Mouse (Mus musculus): ENCODE measurements at regions not wholly inside any gene's neighbourhood (a gene's known extent, or its start where the extent isn't known, plus 50 kb on each side); places are given as distances from the start of the nearest gene placed in this dataset.
"Not testable (repeated sequence)": the region's sequence is repeated elsewhere in the genome, so short reads cannot be mapped to it uniquely, and the experiment has no call there.

DNA sequence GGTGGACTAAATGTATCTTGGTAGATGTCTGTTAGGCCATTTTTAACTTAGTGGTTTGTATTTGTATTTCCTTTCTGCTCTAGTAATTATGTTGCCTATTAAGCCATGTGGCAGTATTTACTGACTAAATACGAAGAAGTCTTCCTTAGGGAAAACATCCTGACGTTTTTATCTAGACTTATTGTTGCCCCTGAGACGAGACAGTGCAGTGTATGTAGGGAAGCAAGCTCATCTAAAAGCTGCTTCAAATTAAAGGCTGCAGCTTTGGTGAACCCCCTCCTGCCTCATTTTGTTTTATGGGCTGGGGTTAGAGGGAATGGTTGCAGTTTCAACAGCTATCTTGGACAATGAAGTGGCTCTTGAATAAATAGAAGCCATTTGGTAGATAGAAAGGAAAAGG is 54.6 kb upstream of the C1galt1 start:
- TF ChIP-seq POLR2A (IDR thresholded peaks at IDR 0.05; ENCODE audit: borderline replicate concordance, extremely low read depth, insufficient read depth, insufficient read length, poor library complexity, severe bottlenecking), result no peak
- no peak for TF ChIP-seq CTCF (IDR thresholded peaks at IDR 0.05; ENCODE audit: borderline replicate concordance, extremely low read depth, insufficient read depth, insufficient read length)
- DNase-seq (ENCODE audit: low read depth), result no peak

DNA sequence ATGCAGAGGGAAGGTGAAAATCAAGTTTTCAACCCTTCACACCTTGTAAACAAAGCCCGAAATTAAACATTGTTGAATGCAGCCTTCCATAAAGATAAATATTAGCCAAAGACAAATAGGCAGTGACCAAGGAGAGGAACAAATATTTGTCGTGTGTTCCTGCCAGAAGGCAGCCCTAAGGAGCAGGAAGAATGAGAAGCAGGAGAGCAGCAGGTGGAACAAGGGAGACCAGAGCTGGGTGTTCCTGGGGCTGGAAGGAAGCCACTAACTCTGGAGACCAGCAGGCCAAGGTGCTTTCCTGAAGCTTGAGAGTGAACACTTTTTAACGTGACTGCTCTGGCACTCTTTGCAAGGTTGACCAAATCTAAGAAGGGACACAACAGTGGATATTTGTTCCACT is 55.6 kb upstream of the C1galt1 start:
- no peak for DNase-seq (ENCODE audit: low read depth)

DNA sequence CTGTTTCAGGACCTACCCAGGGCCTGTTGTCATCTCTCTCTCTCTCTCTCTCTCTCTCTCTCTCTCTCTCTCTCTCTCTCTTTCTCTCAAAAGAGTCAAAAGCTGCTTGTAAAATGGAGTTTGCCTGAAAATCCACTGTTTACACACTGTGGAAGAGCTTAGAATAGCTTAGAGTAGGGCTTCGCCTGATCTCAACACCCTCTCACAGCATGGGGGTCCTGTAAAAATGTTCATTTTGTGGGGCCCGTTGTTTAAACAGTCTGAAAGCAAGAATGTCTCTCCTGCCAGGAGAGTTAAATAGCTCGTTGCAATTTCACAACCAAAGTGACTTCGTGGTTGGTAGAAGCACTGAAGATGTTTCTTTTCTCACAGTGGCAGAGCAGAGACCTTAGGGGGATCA is 59.2 kb upstream of the C1galt1 start:
- no peak for DNase-seq (ENCODE audit: low read depth)
- no peak for TF ChIP-seq CTCF (IDR thresholded peaks at IDR 0.05; ENCODE audit: borderline replicate concordance, extremely low read depth, insufficient read depth, insufficient read length)
- no peak for TF ChIP-seq POLR2A (IDR thresholded peaks at IDR 0.05; ENCODE audit: borderline replicate concordance, extremely low read depth, insufficient read depth, insufficient read length, poor library complexity, severe bottlenecking)

More for the DNA sequence above, 55.6 kb upstream of the C1galt1 start:
- no peak for TF ChIP-seq POLR2A (IDR thresholded peaks at IDR 0.05; ENCODE audit: borderline replicate concordance, extremely low read depth, insufficient read depth, insufficient read length, poor library complexity, severe bottlenecking)
- no peak for TF ChIP-seq CTCF (IDR thresholded peaks at IDR 0.05; ENCODE audit: borderline replicate concordance, extremely low read depth, insufficient read depth, insufficient read length)

DNA sequence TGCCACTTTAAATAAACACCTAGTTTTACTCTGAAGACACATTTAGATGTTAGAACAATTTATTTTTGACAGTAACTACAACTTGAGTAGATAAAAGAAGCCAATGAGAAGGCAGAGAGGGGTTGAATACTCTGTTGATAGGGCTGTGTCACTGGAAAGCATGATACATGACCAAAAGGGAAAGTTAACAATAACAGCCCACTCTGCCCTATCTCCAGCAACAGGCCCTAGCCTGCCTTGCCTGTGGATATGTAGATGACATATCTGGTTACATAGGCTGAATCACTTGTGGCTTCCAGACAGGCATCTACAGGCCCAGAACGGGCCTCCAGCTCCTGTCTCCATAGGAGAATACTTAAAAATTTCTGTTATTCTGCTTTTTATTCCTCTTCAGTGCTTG is 61.6 kb upstream of the C1galt1 start:
- TF ChIP-seq CTCF (IDR thresholded peaks at IDR 0.05; ENCODE audit: borderline replicate concordance, extremely low read depth, insufficient read depth, insufficient read length), result no peak
- TF ChIP-seq POLR2A (IDR thresholded peaks at IDR 0.05; ENCODE audit: borderline replicate concordance, extremely low read depth, insufficient read depth, insufficient read length, poor library complexity, severe bottlenecking), result no peak
- DNase-seq (ENCODE audit: low read depth), result no peak

DNA sequence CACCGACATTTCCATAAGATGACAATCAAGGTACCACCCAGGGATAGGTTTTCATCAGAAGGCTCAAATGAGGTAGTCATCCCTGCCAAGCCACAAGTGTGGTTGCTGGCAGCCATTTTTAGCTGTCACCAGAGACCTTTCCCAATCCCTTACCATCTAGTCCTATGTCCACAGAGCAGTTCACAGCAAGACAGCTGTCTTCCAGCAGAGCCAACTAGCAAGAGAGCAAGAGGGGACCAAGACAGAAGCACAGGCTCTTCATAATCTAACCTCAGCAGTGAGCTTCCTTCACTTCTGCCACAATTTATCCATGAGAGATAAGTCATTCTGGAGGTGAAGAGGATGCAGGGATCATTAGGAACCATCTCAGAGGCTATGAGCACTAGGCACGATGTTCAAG is 64.7 kb upstream of the C1galt1 start:
- DNase-seq (ENCODE audit: low read depth), result no peak
- no peak for TF ChIP-seq CTCF (IDR thresholded peaks at IDR 0.05; ENCODE audit: borderline replicate concordance, extremely low read depth, insufficient read depth, insufficient read length)

DNA sequence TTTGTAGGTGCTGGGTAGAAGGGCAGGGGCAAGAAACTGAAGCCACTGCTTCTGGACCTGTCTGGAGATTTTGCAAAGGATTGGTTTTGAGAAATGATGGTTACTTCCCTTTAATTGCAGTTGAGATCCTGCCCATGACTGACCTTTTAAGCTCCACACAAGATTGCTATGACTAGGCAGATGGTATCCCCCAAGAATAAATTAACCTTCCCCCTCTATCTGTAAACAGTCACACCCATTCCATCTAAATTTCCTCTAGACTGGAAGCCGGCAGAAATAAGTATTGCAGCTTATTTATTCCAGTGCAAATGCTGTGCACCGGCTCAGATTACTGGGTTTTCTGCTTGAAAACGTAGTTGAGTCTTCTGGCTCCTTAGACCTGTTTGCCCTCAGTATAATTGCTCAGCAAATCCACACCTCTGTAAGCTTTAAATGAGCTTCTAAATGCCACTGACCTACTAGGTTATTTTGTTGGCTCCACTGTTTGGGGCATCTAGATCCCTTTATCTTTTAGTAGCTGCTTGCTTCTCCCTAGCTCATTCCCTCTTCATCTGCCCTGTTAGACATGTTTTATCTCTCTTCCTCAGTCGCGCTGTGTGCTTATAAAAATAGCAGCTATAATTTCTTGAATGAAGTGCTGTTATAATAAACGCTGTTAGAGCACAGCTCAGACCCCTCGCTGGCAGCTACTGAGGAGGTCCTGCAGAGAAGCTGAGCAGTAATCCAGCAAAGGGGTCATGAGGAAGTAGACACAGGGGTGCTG is 65.8 kb upstream of the C1galt1 start:
- peak; percentile 7 for DNase-seq (ENCODE audit: low read depth)
- TF ChIP-seq CTCF (IDR thresholded peaks at IDR 0.05; ENCODE audit: borderline replicate concordance, extremely low read depth, insufficient read depth, insufficient read length) (no peak), POLR2A (IDR thresholded peaks at IDR 0.05; ENCODE audit: borderline replicate concordance, extremely low read depth, insufficient read depth, insufficient read length, poor library complexity, severe bottlenecking) (no peak)

DNA sequence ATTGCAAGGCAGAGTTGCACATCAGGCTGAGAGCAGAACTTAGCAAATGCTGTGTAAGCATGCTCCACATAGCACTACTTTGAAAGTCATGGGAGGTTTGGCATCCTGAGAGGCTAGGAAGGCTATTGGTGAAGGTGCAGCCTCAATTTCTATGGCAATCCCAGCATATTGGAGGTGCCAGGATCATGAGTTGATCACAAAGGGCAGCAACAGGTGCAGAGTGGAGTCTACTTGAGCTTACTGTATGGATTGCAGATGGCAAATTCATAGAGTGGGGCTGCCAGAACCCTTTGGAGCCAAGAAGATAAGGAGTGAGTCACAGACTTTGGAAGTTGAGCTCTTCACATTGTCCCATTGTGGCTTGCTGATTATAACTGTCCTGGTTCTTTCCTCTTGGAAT is 75.4 kb upstream of the Asns start:
- DNase-seq (ENCODE audit: low read depth), result no peak
- TF ChIP-seq POLR2A (IDR thresholded peaks at IDR 0.05; ENCODE audit: borderline replicate concordance, extremely low read depth, insufficient read depth, insufficient read length, poor library complexity, severe bottlenecking) (no peak), CTCF (IDR thresholded peaks at IDR 0.05; ENCODE audit: borderline replicate concordance, extremely low read depth, insufficient read depth, insufficient read length) (no peak)

DNA sequence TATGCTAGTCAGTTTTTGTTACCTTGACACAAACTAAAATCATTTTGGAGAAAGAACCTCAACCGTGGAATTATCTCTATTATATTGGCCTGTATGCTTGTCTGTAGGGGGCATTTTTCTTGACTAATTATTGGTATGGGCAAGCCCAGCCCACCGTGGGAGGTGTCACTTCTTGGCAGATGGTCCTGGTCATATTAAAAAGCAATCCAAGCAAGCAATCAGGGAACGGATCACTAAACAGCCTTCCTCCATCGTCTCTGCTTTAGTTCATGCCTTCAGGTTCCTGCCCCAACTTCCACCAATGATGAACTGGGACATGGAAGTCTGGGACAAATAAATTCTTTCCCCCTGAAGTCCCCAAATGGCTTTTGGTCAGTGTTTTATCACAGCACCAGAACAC is 74.6 kb upstream of the Asns start:
- TF ChIP-seq CTCF (IDR thresholded peaks at IDR 0.05; ENCODE audit: borderline replicate concordance, extremely low read depth, insufficient read depth, insufficient read length) (no peak), POLR2A (IDR thresholded peaks at IDR 0.05; ENCODE audit: borderline replicate concordance, extremely low read depth, insufficient read depth, insufficient read length, poor library complexity, severe bottlenecking) (no peak)
- no peak for DNase-seq (ENCODE audit: low read depth)

DNA sequence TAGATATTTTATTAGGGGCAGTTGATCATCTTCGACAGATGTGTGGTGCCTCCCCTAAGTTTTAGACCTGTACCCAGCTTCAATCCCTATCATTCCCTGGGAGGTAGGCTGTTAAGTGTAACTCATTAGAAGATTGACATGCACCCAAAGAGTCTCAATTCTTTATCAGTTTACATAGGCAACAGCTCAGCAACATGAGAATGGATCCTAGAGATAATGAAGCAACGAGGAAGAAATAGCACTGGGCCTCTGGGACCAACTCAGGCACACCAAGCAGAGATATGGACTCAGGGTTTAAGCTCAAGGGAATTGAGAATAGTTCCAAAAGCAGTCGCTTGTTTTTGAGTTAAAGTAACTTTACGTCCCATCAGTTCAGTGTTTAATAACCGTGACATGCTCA is 66.3 kb upstream of the Asns start:
- no peak for DNase-seq (ENCODE audit: low read depth)
- no peak for TF ChIP-seq POLR2A (IDR thresholded peaks at IDR 0.05; ENCODE audit: borderline replicate concordance, extremely low read depth, insufficient read depth, insufficient read length, poor library complexity, severe bottlenecking)
- no peak for TF ChIP-seq CTCF (IDR thresholded peaks at IDR 0.05; ENCODE audit: borderline replicate concordance, extremely low read depth, insufficient read depth, insufficient read length)

DNA sequence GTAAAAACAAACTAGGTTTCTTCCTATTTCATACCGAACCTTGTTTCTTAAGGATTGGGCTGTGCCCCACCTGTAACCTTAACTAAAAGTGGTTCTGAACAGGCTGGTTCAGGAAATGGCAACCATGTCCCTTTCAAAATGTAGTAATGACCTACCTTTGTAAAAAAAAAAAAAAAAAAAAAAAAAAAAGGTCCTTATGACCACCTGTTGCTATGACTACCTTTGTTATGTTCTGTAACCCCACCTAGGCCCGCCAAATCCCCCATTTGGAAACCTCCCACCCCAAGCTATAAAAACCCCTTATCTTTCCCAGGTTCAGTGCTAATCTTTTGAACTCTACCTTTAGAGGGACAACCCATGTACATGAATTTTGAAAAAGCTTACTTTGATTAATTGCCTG is 60.8 kb upstream of the Asns start:
- no peak for DNase-seq (ENCODE audit: low read depth)
- no peak for TF ChIP-seq POLR2A (IDR thresholded peaks at IDR 0.05; ENCODE audit: borderline replicate concordance, extremely low read depth, insufficient read depth, insufficient read length, poor library complexity, severe bottlenecking)
- no peak for TF ChIP-seq CTCF (IDR thresholded peaks at IDR 0.05; ENCODE audit: borderline replicate concordance, extremely low read depth, insufficient read depth, insufficient read length)

DNA sequence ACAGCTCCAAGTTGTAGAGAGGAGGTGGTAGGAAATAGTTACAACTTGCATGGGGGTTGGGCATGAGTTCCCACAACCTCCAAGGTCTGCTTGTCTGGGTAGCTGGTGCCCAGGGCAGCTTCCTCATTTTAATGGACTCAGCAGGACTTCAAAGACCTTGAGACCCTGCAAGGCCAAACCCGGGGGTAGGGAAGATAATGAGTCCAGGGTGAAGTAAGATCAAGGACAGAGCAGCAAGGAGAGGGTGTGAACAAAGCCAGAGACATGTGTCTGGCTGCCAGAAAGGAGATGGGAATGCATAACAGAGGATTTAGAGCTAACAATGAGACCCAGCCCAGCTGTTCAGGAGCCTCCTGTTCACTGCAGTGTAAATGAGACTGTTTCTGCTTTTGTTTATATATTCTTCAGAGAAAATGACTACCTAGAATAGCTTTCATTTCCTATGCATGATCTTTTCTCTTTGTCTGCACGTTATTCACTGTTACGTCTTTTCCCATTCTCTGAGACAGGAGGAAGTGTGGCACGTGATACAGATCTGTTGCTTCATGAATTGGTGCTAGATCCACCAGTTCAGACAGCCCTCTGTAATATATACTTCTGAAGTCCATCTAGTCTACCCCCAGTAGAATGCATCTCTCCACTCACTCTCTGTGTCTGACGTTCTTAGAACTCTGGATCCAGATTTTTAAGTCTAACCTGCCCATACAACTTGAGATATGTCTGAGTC is 60.0 kb upstream of the Asns start:
- no peak for DNase-seq (ENCODE audit: low read depth)
- TF ChIP-seq CTCF (IDR thresholded peaks at IDR 0.05; ENCODE audit: borderline replicate concordance, extremely low read depth, insufficient read depth, insufficient read length) (no peak), POLR2A (IDR thresholded peaks at IDR 0.05; ENCODE audit: borderline replicate concordance, extremely low read depth, insufficient read depth, insufficient read length, poor library complexity, severe bottlenecking) (no peak)

DNA sequence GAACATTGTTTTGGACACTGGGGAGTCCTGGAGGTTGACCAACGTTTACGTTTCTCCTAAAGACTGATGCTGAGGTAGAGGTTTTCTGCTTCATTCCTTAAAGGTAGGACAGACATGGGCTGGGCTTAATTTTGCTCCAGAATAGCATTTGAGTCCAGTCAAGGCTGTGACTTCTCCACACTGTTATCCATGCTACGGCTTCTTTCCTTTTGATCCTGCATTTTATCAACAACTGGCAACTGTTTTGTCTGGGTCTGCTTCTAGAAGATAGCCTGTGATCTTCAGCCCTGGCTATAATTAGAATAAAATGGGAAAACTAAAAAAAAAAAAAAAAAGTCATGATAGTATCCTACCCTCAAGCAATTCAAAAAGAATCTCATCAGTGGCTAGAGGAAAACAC is 55.5 kb upstream of the Asns start:
- DNase-seq (ENCODE audit: low read depth), result no peak
- no peak for TF ChIP-seq CTCF (IDR thresholded peaks at IDR 0.05; ENCODE audit: borderline replicate concordance, extremely low read depth, insufficient read depth, insufficient read length)
- TF ChIP-seq POLR2A (IDR thresholded peaks at IDR 0.05; ENCODE audit: borderline replicate concordance, extremely low read depth, insufficient read depth, insufficient read length, poor library complexity, severe bottlenecking), result no peak

DNA sequence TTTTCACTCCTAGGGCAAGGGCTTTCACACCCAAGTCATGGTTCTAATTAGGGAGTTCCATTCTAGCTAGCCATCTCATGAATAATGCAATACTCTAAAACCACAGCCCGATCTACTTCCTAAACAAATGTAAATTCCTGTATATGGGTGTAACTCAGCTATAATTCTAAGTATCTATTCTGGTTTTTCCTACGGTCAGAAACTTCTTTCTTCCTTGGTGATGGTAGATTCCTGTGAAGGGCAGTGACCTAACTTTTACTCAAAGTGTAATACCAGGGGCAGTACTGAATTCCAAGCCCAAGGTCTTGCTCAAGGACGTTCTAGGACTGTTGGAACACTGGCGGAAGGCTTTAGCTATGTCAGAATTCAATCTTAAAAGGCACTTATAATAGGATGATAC is 51.2 kb upstream of the Asns start:
- DNase-seq (ENCODE audit: low read depth), result not testable (repeated sequence)

All from brain, embryonic 14.5 days (tissue).